Mouse (Mus musculus): ENCODE measurements at regions not wholly inside any gene's neighbourhood (a gene's known extent, or its start where the extent isn't known, plus 50 kb on each side); places are given as distances from the start of the nearest gene placed in this dataset.

GRCm38 (mm10) chr14:45714311-45714710 is 56.4 kb upstream of the Ddhd1 start:
- no peak for ATAC-seq

GRCm38 (mm10) chr14:45714786-45715185 is 56.8 kb upstream of the Ddhd1 start:
- Histone ChIP-seq H3K4me3 (no peak overlapping the region), H3K9ac (no peak overlapping the region), H3K4me2 (no peak overlapping the region), H3K4me1 (0 out of 2 replicates have a peak, but pooled peaks cover 4% of the 10 kb centered on the region), H3K36me3 (no peaks in the 10 kb centered on the region), H3K9me3 (replicated peaks) (no peaks in the 10 kb centered on the region), H3K27ac (no peak overlapping the region), H3K27me3 (replicated peaks) (no peaks in the 10 kb centered on the region)
- no peak for ATAC-seq

More at GRCm38 (mm10) chr14:45714311-45714710, 56.4 kb upstream of the Ddhd1 start:
- H3K36me3 ChIP-seq, result no peaks in the 10 kb centered on the region
- H3K27me3 ChIP-seq (replicated peaks), result no peaks in the 10 kb centered on the region
- WGBS (ENCODE audit: insufficient replicate concordance), result 29% methylated on average over 1 of the region's 1 CpGs
- 0 out of 2 replicates have a peak, but pooled peaks cover 4% of the 10 kb centered on the region for H3K4me1 ChIP-seq
- no peaks in the 10 kb centered on the region for H3K9me3 ChIP-seq (replicated peaks)
- no peak overlapping the region for H3K4me3 ChIP-seq
- H3K9ac ChIP-seq, result no peak overlapping the region
- no peak overlapping the region for H3K27ac ChIP-seq
- no peak overlapping the region for H3K4me2 ChIP-seq

GRCm38 (mm10) chr14:45716100-45716499 is 58.2 kb upstream of the Ddhd1 start:
- ATAC-seq, result no peak
- Histone ChIP-seq H3K27me3 (replicated peaks) (no peaks in the 10 kb centered on the region), H3K36me3 (no peaks in the 10 kb centered on the region), H3K9me3 (replicated peaks) (no peaks in the 10 kb centered on the region), H3K9ac (no peak overlapping the region), H3K4me3 (no peak overlapping the region), H3K4me2 (no peak overlapping the region), H3K27ac (no peak overlapping the region), H3K4me1 (0 out of 2 replicates have a peak, but pooled peaks cover 4% of the 10 kb centered on the region)
- WGBS (ENCODE audit: insufficient replicate concordance), result 67% methylated on average over 1 of the region's 1 CpGs

- Histone ChIP-seq H3K4me2 (no peak overlapping the region), H3K9ac (no peak overlapping the region), H3K4me3 (no peak overlapping the region), H3K4me1 (no peaks in the 10 kb centered on the region), H3K27ac (no peak overlapping the region), H3K27me3 (replicated peaks) (no peaks in the 10 kb centered on the region), H3K36me3 (no peaks in the 10 kb centered on the region), H3K9me3 (replicated peaks) (0 out of 2 replicates have a peak, but pooled peaks cover 3% of the 10 kb centered on the region)
- ATAC-seq, result no peak
- WGBS (ENCODE audit: insufficient replicate concordance), result 53% methylated on average over 6 of the region's 6 CpGs
Observed at GRCm38 (mm10) chr14:45722887-45723286, 64.9 kb upstream of the Ddhd1 start.

- Histone ChIP-seq H3K27me3 (replicated peaks) (no peaks in the 10 kb centered on the region), H3K9me3 (replicated peaks) (0 out of 2 replicates have a peak, but pooled peaks cover 3% of the 10 kb centered on the region), H3K9ac (no peak overlapping the region), H3K36me3 (no peaks in the 10 kb centered on the region), H3K4me3 (no peak overlapping the region), H3K4me2 (no peak overlapping the region), H3K27ac (no peak overlapping the region), H3K4me1 (no peaks in the 10 kb centered on the region)
- 67% methylated on average over 2 of the region's 2 CpGs for WGBS (ENCODE audit: insufficient replicate concordance)
- ATAC-seq, result no peak
Observed at GRCm38 (mm10) chr14:45724341-45724740, 66.4 kb upstream of the Ddhd1 start.

- no peaks in the 10 kb centered on the region for H3K36me3 ChIP-seq
- H3K27me3 ChIP-seq (replicated peaks), result no peaks in the 10 kb centered on the region
- no peaks in the 10 kb centered on the region for H3K9me3 ChIP-seq (replicated peaks)
- H3K9ac ChIP-seq, result no peak overlapping the region
- no peak overlapping the region for H3K4me2 ChIP-seq
- ATAC-seq, result no peak
- 58% methylated on average over 10 of the region's 10 CpGs for WGBS (ENCODE audit: insufficient replicate concordance)
- no peak overlapping the region for H3K27ac ChIP-seq
- H3K4me3 ChIP-seq, result no peak overlapping the region
- no peaks in the 10 kb centered on the region for H3K4me1 ChIP-seq
Observed at GRCm38 (mm10) chr14:45734530-45735410, 76.8 kb upstream of the Ddhd1 start.

DNA sequence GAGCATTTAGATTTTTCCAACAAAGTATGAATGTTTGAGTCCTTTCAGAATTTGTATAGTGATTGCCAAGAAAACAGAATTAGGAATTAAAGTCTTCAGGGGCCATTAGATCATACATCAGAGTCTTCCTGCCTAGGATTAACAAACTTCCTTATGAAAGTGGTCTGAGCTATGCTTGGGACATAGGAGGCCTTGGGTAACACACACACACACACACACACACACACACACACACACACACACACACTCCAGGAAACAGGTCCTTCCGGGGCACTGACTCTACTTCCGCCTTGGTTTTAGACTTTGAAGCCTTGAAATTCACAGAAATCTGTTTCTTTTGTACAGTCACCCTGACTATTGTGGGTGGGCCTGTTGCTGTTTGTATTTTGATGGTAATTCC is 80.0 kb upstream of the Ddhd1 start:
- H3K9ac ChIP-seq, result no peak overlapping the region
- no peak overlapping the region for H3K4me3 ChIP-seq
- no peaks in the 10 kb centered on the region for H3K36me3 ChIP-seq
- H3K4me1 ChIP-seq, result no peaks in the 10 kb centered on the region
- WGBS (ENCODE audit: insufficient replicate concordance), result 57% methylated on average over 2 of the region's 2 CpGs
- H3K4me2 ChIP-seq, result no peak overlapping the region
- no peak overlapping the region for H3K27ac ChIP-seq
- H3K9me3 ChIP-seq (replicated peaks), result no peaks in the 10 kb centered on the region
- ATAC-seq, result no peak
- H3K27me3 ChIP-seq (replicated peaks), result no peaks in the 10 kb centered on the region

- no peak overlapping the region for H3K4me3 ChIP-seq
- no peak overlapping the region for H3K27ac ChIP-seq
- no peaks in the 10 kb centered on the region for H3K9me3 ChIP-seq (replicated peaks)
- no peak for ATAC-seq
- H3K4me2 ChIP-seq, result no peak overlapping the region
- H3K27me3 ChIP-seq (replicated peaks), result no peaks in the 10 kb centered on the region
- H3K4me1 ChIP-seq, result no peaks in the 10 kb centered on the region
- no peaks in the 10 kb centered on the region for H3K36me3 ChIP-seq
- no peak overlapping the region for H3K9ac ChIP-seq
Observed at GRCm38 (mm10) chr14:45739638-45740037, 81.7 kb upstream of the Ddhd1 start.

- Histone ChIP-seq H3K27me3 (replicated peaks) (no peaks in the 10 kb centered on the region), H3K9ac (no peak overlapping the region), H3K4me3 (no peak overlapping the region), H3K36me3 (no peaks in the 10 kb centered on the region), H3K4me2 (no peak overlapping the region), H3K4me1 (no peaks in the 10 kb centered on the region), H3K9me3 (replicated peaks) (no peaks in the 10 kb centered on the region), H3K27ac (no peak overlapping the region)
- ATAC-seq, result no peak
- 42% methylated on average over 3 of the region's 3 CpGs for WGBS (ENCODE audit: insufficient replicate concordance)
Observed at GRCm38 (mm10) chr14:45740662-45741061, 82.7 kb upstream of the Ddhd1 start.

GRCm38 (mm10) chr14:45746176-45746575 is 88.2 kb upstream of the Ddhd1 start:
- no peaks in the 10 kb centered on the region for H3K36me3 ChIP-seq
- no peaks in the 10 kb centered on the region for H3K9me3 ChIP-seq (replicated peaks)
- ATAC-seq, result no peak
- WGBS (ENCODE audit: insufficient replicate concordance), result 67% methylated on average over 5 of the region's 5 CpGs
- no peaks in the 10 kb centered on the region for H3K27me3 ChIP-seq (replicated peaks)
- no peak overlapping the region for H3K9ac ChIP-seq
- H3K4me1 ChIP-seq, result no peaks in the 10 kb centered on the region
- no peak overlapping the region for H3K4me2 ChIP-seq
- H3K4me3 ChIP-seq, result no peak overlapping the region
- H3K27ac ChIP-seq, result no peak overlapping the region

DNA sequence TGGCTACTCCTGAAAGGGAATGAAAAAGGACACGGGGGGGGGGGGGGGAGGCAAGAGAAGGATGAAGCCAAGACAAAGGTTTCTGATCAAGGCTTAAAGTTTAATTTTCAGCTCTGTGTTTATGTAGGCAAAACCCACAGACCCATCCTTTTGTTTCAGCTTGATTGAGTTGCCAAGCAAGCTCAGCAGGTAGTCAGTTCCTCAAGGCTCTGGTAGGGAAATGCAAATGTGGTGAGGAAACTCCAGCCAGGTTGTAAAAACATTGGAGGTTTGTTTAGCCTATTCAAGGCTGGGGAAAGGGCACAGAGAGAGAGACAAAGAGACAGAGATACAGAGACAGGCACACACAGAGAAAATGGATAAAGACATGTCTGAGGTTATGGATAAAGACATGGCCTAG is 99.4 kb upstream of the Ddhd1 start:
- no peaks in the 10 kb centered on the region for H3K4me1 ChIP-seq
- H3K36me3 ChIP-seq, result no peaks in the 10 kb centered on the region
- H3K9me3 ChIP-seq (replicated peaks), result no peaks in the 10 kb centered on the region
- H3K4me3 ChIP-seq, result no peak overlapping the region
- H3K9ac ChIP-seq, result no peak overlapping the region
- no peak overlapping the region for H3K4me2 ChIP-seq
- WGBS (ENCODE audit: insufficient replicate concordance), result 21% methylated on average over 1 of the region's 1 CpGs
- ATAC-seq, result no peak
- H3K27ac ChIP-seq, result no peak overlapping the region
- H3K27me3 ChIP-seq (replicated peaks), result no peaks in the 10 kb centered on the region

GRCm38 (mm10) chr14:45760890-45761680 is 103.1 kb upstream of the Ddhd1 start:
- 80% methylated on average over 16 of the region's 16 CpGs for WGBS (ENCODE audit: insufficient replicate concordance)
- H3K27me3 ChIP-seq (replicated peaks), result no peaks in the 10 kb centered on the region

More at GRCm38 (mm10) chr14:45760890-45761680, 103.1 kb upstream of the Ddhd1 start:
- Histone ChIP-seq H3K9me3 (replicated peaks) (no peaks in the 10 kb centered on the region), H3K27ac (no peak overlapping the region), H3K4me3 (no peak overlapping the region), H3K4me2 (no peak overlapping the region), H3K9ac (no peak overlapping the region), H3K36me3 (no peaks in the 10 kb centered on the region), H3K4me1 (no peaks in the 10 kb centered on the region)
- no peak for ATAC-seq

All from liver, embryonic 12.5 days (tissue).